Mouse (Mus musculus): ENCODE results near the gene Lmcd1. TPM values are rescaled to one million over a fixed set of nuclear protein-coding genes. Genes with fewer than 3 reads are reported as not detected.

Gene Lmcd1
- polyA plus RNA-seq, 1 experiment from 2014 or later, result 3.3 TPM

DNA sequence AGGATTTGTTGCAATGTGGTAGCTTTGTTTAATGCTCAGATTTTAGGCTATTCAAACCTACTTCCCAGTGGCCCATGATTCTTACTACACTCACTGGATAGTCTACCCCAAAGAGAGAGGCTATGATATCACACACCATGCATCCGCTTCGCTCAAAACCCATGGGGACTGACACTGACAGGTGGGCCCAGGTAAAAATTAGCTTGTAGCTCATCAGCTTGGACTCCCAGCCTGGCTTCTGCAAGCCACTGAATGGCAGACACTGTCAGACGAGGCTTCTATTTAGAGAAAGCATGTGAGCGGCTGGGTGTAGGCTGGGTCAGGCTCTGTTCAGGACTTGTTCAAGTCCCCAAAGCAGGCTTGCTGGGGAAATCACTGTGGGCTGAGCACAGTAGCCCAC is 76.9 kb downstream of the Lmcd1 start:
- DNase-seq (ENCODE audit: low spot score), result no peak

GRCm38 (mm10) chr6:112359341-112359740 is 85.8 kb downstream of the Lmcd1 start:
- DNase-seq (ENCODE audit: low spot score), result no peak

DNA sequence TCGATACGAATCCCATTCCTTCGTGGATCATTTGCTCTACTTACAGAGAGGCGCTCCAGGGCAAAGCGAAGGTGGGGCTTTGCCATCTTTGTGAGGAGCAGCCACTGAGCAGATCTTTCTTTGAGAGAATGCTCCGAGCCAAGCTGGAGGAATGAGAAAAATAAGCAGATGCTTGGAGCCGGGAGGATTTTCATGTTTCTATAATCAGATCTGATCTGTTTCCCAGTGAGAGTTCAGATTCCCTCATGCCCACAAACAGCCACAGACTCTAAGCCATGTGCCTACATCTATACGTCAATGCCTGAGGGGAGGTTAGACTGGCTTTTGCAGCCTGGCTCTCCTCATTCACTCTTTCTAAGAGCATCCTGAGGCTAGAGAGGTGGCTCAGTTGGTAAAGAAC is 87.1 kb downstream of the Lmcd1 start:
- DNase-seq (ENCODE audit: low spot score), result no peak

- DNase-seq (ENCODE audit: low spot score), result peak; percentile 9
Observed at GRCm38 (mm10) chr6:112362349-112362958, 88.9 kb downstream of the Lmcd1 start.

GRCm38 (mm10) chr6:112364581-112364980 is 91.0 kb downstream of the Lmcd1 start:
- DNase-seq (ENCODE audit: low spot score), result peak; percentile 35

- no peak for DNase-seq (ENCODE audit: low spot score)
Observed at GRCm38 (mm10) chr6:112365294-112365693, 91.7 kb downstream of the Lmcd1 start.

DNA sequence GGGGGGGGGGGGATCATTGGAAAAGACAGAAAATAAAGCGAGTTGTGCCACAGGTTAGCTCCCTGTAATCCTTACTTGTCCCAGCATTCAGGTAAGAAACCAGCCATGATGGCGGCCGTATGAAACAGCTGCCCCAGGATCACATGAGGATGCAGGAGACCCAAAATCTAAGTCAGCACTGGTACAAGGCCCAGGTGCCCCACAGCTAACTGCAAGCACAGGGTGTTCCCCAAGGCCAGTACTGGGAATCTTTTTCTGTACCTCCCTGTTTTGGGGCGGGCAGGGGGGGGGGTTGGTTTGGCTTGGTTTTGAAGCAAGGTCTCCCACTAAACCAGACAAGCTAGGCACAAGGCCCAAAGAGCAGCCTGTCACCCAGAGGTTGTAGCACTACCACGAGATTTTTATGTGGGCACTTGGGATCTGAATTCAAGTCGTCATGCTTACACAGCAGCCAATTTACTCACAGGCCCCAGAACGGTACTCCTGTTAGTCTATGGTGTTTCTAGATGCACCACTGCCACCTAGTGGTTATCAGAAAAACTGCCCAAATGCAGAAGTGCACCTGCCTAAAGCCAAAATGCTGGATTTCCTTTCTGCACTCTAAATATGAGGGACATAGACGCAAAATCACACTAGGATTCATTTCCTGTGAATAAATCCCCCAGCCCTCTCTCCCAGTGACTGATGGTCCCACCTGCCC is 100.5 kb downstream of the Lmcd1 start:
- peak; percentile 45 for DNase-seq (ENCODE audit: low spot score)

DNA sequence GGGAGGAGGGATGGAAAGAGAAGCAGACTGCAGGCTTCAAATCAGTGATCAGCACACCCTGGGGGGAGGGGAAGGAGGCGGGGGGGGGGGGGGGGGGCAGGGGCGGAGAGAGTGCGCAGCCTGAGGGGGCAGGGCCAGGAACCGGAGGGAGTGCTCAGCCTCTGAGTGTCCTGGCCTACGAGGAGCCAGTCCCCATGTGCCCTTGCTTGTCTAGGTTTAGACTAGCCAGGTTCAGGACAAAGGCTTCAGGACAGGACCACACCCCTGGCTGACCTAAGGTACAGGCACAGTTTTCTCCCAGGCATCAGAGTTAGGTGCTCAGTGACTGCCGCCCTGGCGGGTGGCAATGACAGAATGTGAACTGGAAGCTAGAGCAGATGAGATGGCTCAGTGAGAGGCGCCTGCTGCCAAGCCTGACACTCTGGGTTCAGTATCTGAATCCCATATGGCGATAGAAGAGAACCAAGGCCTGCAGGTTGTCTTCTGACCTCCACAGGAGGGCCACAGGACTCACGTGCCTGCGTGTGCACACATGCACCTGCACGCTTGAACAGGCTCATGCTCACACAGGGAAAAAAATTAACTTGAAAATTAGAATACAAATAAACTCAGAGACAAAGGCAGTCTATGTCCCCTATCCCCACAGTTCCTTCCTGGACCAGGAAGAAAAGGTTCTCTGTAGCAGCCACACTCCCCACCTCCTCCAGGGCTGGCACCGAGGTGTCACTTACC is 102.3 kb downstream of the Lmcd1 start:
- DNase-seq (ENCODE audit: low spot score), result no peak

- DNase-seq (ENCODE audit: low spot score), result no peak
Observed at GRCm38 (mm10) chr6:112379054-112379453, 105.5 kb downstream of the Lmcd1 start.

Other genes with a start within 250 kb of the Lmcd1 start
- 1.0 and 1.2 TPM in 2 replicates for gene Ssu2, start 114.3 kb downstream of the Lmcd1 start, polyA plus RNA-seq (2015; fragmentation: Nextera tagmentation; extraction: Ambion mirVana)
- 0.26 and 0.27 TPM in 2 replicates for gene Cav3, start 185.7 kb downstream of the Lmcd1 start, polyA plus RNA-seq (2015; fragmentation: Nextera tagmentation; extraction: Ambion mirVana)
- 0.04 and 0.05 TPM in 2 replicates for gene Oxtr, start 216.2 kb downstream of the Lmcd1 start, polyA plus RNA-seq (2015; fragmentation: Nextera tagmentation; extraction: Ambion mirVana)